Mouse (Mus musculus): Measurements from ENCODE around the gene Uqcr11.

DNA sequence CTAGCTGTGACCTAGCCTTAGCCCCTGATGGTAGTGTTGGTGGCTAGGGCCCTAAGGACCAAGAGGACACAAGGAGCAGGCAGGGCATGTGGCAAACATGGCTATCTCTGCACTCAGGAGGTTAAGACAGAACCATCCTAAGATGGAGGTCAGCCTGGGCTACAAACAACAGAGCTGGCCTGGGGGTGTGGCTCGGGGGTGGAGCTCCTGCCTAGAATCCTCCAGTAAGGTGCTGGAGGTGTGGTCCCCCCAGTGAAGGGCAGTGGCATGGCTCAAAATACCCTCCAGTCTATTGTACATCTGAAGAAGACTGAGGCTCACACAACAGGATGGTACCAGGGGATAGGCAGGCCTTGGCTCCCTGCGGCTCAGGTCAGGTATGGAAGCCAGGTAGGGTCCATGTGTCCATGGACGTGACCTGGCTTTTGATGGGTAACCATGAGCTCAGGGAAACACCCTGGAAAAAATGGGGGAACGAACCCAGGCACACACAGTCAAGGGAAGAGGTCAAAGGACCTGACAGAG is 22.5 kb downstream of the Uqcr11 start:
- TF ChIP-seq CTCF (IDR thresholded peaks at IDR 0.05; ENCODE audit: control insufficient read depth, insufficient read depth, low read length) (no peak), POLR2A (IDR thresholded peaks at IDR 0.05; ENCODE audit: borderline replicate concordance, control insufficient read depth, low read depth, low read length) (no peak)
